Mouse (Mus musculus): ENCODE measurements at regions not wholly inside any gene's neighbourhood (a gene's known extent, or its start where the extent isn't known, plus 50 kb on each side); places are given as distances from the start of the nearest gene placed in this dataset.

DNA sequence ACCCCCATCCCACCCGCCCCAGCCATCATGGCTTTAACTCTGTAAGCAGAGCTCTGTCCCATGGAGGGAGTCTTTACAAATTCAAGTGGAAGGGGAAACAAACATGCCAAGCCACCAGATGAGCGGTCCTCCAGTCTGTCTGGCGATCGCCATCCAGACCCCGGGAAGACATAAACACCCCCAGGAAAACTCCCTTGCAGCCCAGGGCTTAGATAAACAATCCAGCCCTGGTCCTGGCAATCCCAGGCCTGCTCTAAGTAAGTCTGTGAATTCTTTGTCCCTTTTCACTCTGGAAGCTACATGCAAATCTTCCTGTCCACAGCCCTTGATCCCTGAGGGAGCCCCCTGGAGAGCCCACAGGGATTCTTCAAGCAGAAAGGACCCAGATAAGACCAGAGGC, 129.2 kb upstream of the Sox11 start:
- TF ChIP-seq RAD21 (IDR thresholded peaks at IDR 0.05; ENCODE audit: low read depth, low read length) (no peak), CTCF (IDR thresholded peaks at IDR 0.05 in 2 of 3, conservative IDR thresholded peaks at IDR 0.05 in 1 of 3; ENCODE audit: control insufficient read depth in 1 of 3, insufficient read depth in 1 of 3, low read depth in 2 of 3, low read length in 3 of 3, poor library complexity in 1 of 3, severe bottlenecking in 1 of 3) (no peak), POLR2A (IDR thresholded peaks at IDR 0.05; ENCODE audit: control insufficient read depth in 1 of 2, insufficient read depth in 1 of 2, low read depth in 1 of 2, low read length in 2 of 2, poor library complexity in 1 of 2) (no peak), TCF12 (IDR thresholded peaks at IDR 0.05; ENCODE audit: low read depth, low read length) (no peak), EP300 (IDR thresholded peaks at IDR 0.05; ENCODE audit: low read depth in 1 of 2, low read length in 2 of 2) (no peak), POLR2AphosphoS2 (IDR thresholded peaks at IDR 0.05; ENCODE audit: low read length) (no peak), RCOR1 (IDR thresholded peaks at IDR 0.05; ENCODE audit: low read depth, low read length) (no peak), ETS1 (IDR thresholded peaks at IDR 0.05; ENCODE audit: low read depth, low read length) (no peak), CHD2 (IDR thresholded peaks at IDR 0.05; ENCODE audit: low read length) (no peak), UBTF (IDR thresholded peaks at IDR 0.05; ENCODE audit: borderline replicate concordance, insufficient read depth, low read depth, low read length) (no peak), MAFK (IDR thresholded peaks at IDR 0.05; ENCODE audit: borderline replicate concordance, low read depth, low read length) (no peak)

All from MEL (cell line).